Mouse (Mus musculus): ENCODE data around the gene Nisch. TPM values are rescaled to one million over a fixed set of nuclear protein-coding genes. Genes with fewer than 3 reads are reported as not detected.
A peak's percentile ranks its signal among the peaks of the same experiment; 100 is the strongest.

Nisch gene
- polyA plus RNA-seq, 1 experiment from 2014 or later = 345 TPM

- Histone ChIP-seq H3K27me3 (replicated peaks) (0 out of 2 replicates have a peak, but pooled peaks cover 4% of the 10 kb centered on the region), H3K9ac (no peak overlapping the region), H3K9me3 (no peaks in the 10 kb centered on the region), H3K4me1 (peaks cover 49% of the 10 kb centered on the region), H3K4me2 (no peak overlapping the region), H3K27ac (replicated peaks) (no peak overlapping the region), H3K36me3 (peaks cover 9% of the 10 kb centered on the region), H3K4me3 (no peak overlapping the region)
- WGBS = 75% methylated on average over 10 of the region's 10 CpGs
- no peak for ATAC-seq (ENCODE audit: extremely low read depth, insufficient number of reproducible peaks, low FRiP score, low TSS enrichment)
Observed at GRCm38 (mm10) chr14:31161638-31162037, 55.1 kb downstream of the Nisch start.

GRCm38 (mm10) chr14:31161191-31161590 is 55.6 kb downstream of the Nisch start:
- no peak overlapping the region for H3K9ac ChIP-seq
- peaks cover 44% of the 10 kb centered on the region for H3K4me1 ChIP-seq
- 83% methylated on average over 7 of the region's 7 CpGs for WGBS
- no peak overlapping the region for H3K4me3 ChIP-seq
- ATAC-seq (ENCODE audit: extremely low read depth, insufficient number of reproducible peaks, low FRiP score, low TSS enrichment) = no peak
- no peak overlapping the region for H3K4me2 ChIP-seq
- H3K9me3 ChIP-seq = no peaks in the 10 kb centered on the region
- H3K36me3 ChIP-seq = peaks cover 9% of the 10 kb centered on the region
- H3K27me3 ChIP-seq (replicated peaks) = 0 out of 2 replicates have a peak, but pooled peaks cover 4% of the 10 kb centered on the region
- H3K27ac ChIP-seq (replicated peaks) = no peak overlapping the region

GRCm38 (mm10) chr14:31160196-31161150 is 56.3 kb downstream of the Nisch start:
- WGBS = 54% methylated on average over 27 of the region's 27 CpGs
- peak overlapping the region; percentile 48; the same call in 1 of the 2 replicates for H3K9ac ChIP-seq
- 0 out of 2 replicates have a peak, but pooled peaks cover 4% of the 10 kb centered on the region for H3K27me3 ChIP-seq (replicated peaks)
- ATAC-seq (ENCODE audit: extremely low read depth, insufficient number of reproducible peaks, low FRiP score, low TSS enrichment) = no peak
- H3K4me3 ChIP-seq = no peak overlapping the region
- H3K9me3 ChIP-seq = no peaks in the 10 kb centered on the region
- peak overlapping the region; percentile 0; the same call in 1 of the 2 replicates for H3K4me2 ChIP-seq
- no peak overlapping the region for H3K27ac ChIP-seq (replicated peaks)
- H3K36me3 ChIP-seq = peaks cover 9% of the 10 kb centered on the region
- peaks cover 37% of the 10 kb centered on the region for H3K4me1 ChIP-seq

GRCm38 (mm10) chr14:31145694-31146093 is 71.1 kb downstream of the Nisch start:
- no peaks in the 10 kb centered on the region for H3K4me1 ChIP-seq
- no peak overlapping the region for H3K4me3 ChIP-seq
- no peaks in the 10 kb centered on the region; the same call in 1 of the 2 replicates for H3K27me3 ChIP-seq (replicated peaks)
- WGBS = 89% methylated on average over 11 of the region's 11 CpGs
- H3K9me3 ChIP-seq = 0 out of 2 replicates have a peak, but pooled peaks cover 5% of the 10 kb centered on the region
- H3K9ac ChIP-seq = no peak overlapping the region
- ATAC-seq (ENCODE audit: extremely low read depth, insufficient number of reproducible peaks, low FRiP score, low TSS enrichment) = no peak
- H3K36me3 ChIP-seq = peaks cover 73% of the 10 kb centered on the region
- no peak overlapping the region for H3K27ac ChIP-seq (replicated peaks)
- no peak overlapping the region for H3K4me2 ChIP-seq

GRCm38 (mm10) chr14:31141011-31141410 is 75.7 kb downstream of the Nisch start:
- no peak for ATAC-seq (ENCODE audit: extremely low read depth, insufficient number of reproducible peaks, low FRiP score, low TSS enrichment)
- peaks cover 11% of the 10 kb centered on the region for H3K4me1 ChIP-seq
- H3K9me3 ChIP-seq = 0 out of 2 replicates have a peak, but pooled peaks cover 5% of the 10 kb centered on the region
- WGBS = 94% methylated on average over 14 of the region's 14 CpGs
- H3K9ac ChIP-seq = no peak overlapping the region
- no peak overlapping the region for H3K27ac ChIP-seq (replicated peaks)
- no peaks in the 10 kb centered on the region for H3K27me3 ChIP-seq (replicated peaks)
- no peak overlapping the region for H3K4me3 ChIP-seq
- peaks cover 94% of the 10 kb centered on the region for H3K36me3 ChIP-seq
- no peak overlapping the region for H3K4me2 ChIP-seq

- 87% methylated on average over 15 of the region's 15 CpGs for WGBS
Observed at GRCm38 (mm10) chr14:31140141-31140540, 76.6 kb downstream of the Nisch start.

GRCm38 (mm10) chr14:31139666-31140065 is 77.1 kb downstream of the Nisch start:
- WGBS = 82% methylated on average over 12 of the region's 12 CpGs
- no peak overlapping the region for H3K4me3 ChIP-seq

More at GRCm38 (mm10) chr14:31140141-31140540, 76.6 kb downstream of the Nisch start:
- H3K4me1 ChIP-seq = peaks cover 11% of the 10 kb centered on the region
- ATAC-seq (ENCODE audit: extremely low read depth, insufficient number of reproducible peaks, low FRiP score, low TSS enrichment) = no peak
- no peak overlapping the region for H3K4me3 ChIP-seq
- H3K9ac ChIP-seq = no peak overlapping the region
- H3K4me2 ChIP-seq = no peak overlapping the region
- H3K27ac ChIP-seq (replicated peaks) = no peak overlapping the region
- H3K27me3 ChIP-seq (replicated peaks) = no peaks in the 10 kb centered on the region
- 0 out of 2 replicates have a peak, but pooled peaks cover 5% of the 10 kb centered on the region for H3K9me3 ChIP-seq
- H3K36me3 ChIP-seq = peaks cover 94% of the 10 kb centered on the region

GRCm38 (mm10) chr14:31138897-31139429 is 77.8 kb downstream of the Nisch start:
- Histone ChIP-seq H3K4me2 (no peak overlapping the region), H3K4me1 (peaks cover 17% of the 10 kb centered on the region), H3K36me3 (peaks cover 99% of the 10 kb centered on the region), H3K9ac (no peak overlapping the region), H3K27ac (replicated peaks) (0 out of 2 replicates have a peak overlapping the region, but pooled peaks have one; percentile 3), H3K4me3 (no peak overlapping the region), H3K9me3 (0 out of 2 replicates have a peak, but pooled peaks cover 5% of the 10 kb centered on the region), H3K27me3 (replicated peaks) (no peaks in the 10 kb centered on the region)
- ATAC-seq (ENCODE audit: extremely low read depth, insufficient number of reproducible peaks, low FRiP score, low TSS enrichment) = no peak
- 87% methylated on average over 9 of the region's 9 CpGs for WGBS

More at GRCm38 (mm10) chr14:31139666-31140065, 77.1 kb downstream of the Nisch start:
- Histone ChIP-seq H3K9me3 (0 out of 2 replicates have a peak, but pooled peaks cover 5% of the 10 kb centered on the region), H3K4me1 (peaks cover 11% of the 10 kb centered on the region), H3K9ac (no peak overlapping the region), H3K27me3 (replicated peaks) (no peaks in the 10 kb centered on the region), H3K36me3 (peaks cover 94% of the 10 kb centered on the region), H3K4me2 (no peak overlapping the region), H3K27ac (replicated peaks) (no peak overlapping the region)
- no peak for ATAC-seq (ENCODE audit: extremely low read depth, insufficient number of reproducible peaks, low FRiP score, low TSS enrichment)

- Histone ChIP-seq H3K4me1 (peaks cover 23% of the 10 kb centered on the region), H3K27ac (replicated peaks) (peak overlapping the region; percentile 63; the same call in 1 of the 2 replicates), H3K4me2 (no peak overlapping the region), H3K36me3 (peaks cover 100% of the 10 kb centered on the region), H3K4me3 (no peak overlapping the region), H3K27me3 (replicated peaks) (no peaks in the 10 kb centered on the region), H3K9me3 (0 out of 2 replicates have a peak, but pooled peaks cover 5% of the 10 kb centered on the region), H3K9ac (no peak overlapping the region)
- no peak for ATAC-seq (ENCODE audit: extremely low read depth, insufficient number of reproducible peaks, low FRiP score, low TSS enrichment)
- 83% methylated on average over 23 of the region's 35 CpGs for WGBS
Observed at GRCm38 (mm10) chr14:31138219-31138896, 78.4 kb downstream of the Nisch start.

GRCm38 (mm10) chr14:31137791-31138190 is 79.0 kb downstream of the Nisch start:
- H3K4me1 ChIP-seq = peaks cover 29% of the 10 kb centered on the region
- no peak overlapping the region for H3K4me3 ChIP-seq
- 78% methylated on average over 11 of the region's 11 CpGs for WGBS
- H3K9ac ChIP-seq = no peak overlapping the region
- H3K36me3 ChIP-seq = peaks cover 96% of the 10 kb centered on the region
- ATAC-seq (ENCODE audit: extremely low read depth, insufficient number of reproducible peaks, low FRiP score, low TSS enrichment) = no peak
- peak overlapping the region; percentile 63 for H3K27ac ChIP-seq (replicated peaks)
- 0 out of 2 replicates have a peak, but pooled peaks cover 4% of the 10 kb centered on the region for H3K9me3 ChIP-seq
- no peak overlapping the region for H3K4me2 ChIP-seq
- H3K27me3 ChIP-seq (replicated peaks) = no peaks in the 10 kb centered on the region

GRCm38 (mm10) chr14:31137281-31137595 is 79.5 kb downstream of the Nisch start:
- Histone ChIP-seq H3K27me3 (replicated peaks) (no peaks in the 10 kb centered on the region), H3K27ac (replicated peaks) (peak overlapping the region; percentile 63), H3K9me3 (no peaks in the 10 kb centered on the region), H3K9ac (0 out of 2 replicates have a peak overlapping the region, but pooled peaks have one; percentile 28), H3K4me2 (no peak overlapping the region), H3K4me3 (no peak overlapping the region), H3K4me1 (peaks cover 34% of the 10 kb centered on the region), H3K36me3 (peaks cover 90% of the 10 kb centered on the region)
- ATAC-seq (ENCODE audit: extremely low read depth, insufficient number of reproducible peaks, low FRiP score, low TSS enrichment) = no peak
- WGBS = 73% methylated on average over 10 of the region's 10 CpGs
